Mouse (Mus musculus) T-helper 17 cell (primary cell): ENCODE results near the gene Ccdc149.

Source experiments
- in situ Hi-C, 2 experiments: fragments of 300-600 bp; cut with MboI, MseI; formaldehyde crosslinking; loops; 1 replicate in 1 of 2; 2 replicates in 1 of 2; pipeline ENCODE4 v1.15.1; 2025; ENCODE audit warnings: high pct_unique_total_duplicates in 2 of 2

Gene Ccdc149

DNA sequence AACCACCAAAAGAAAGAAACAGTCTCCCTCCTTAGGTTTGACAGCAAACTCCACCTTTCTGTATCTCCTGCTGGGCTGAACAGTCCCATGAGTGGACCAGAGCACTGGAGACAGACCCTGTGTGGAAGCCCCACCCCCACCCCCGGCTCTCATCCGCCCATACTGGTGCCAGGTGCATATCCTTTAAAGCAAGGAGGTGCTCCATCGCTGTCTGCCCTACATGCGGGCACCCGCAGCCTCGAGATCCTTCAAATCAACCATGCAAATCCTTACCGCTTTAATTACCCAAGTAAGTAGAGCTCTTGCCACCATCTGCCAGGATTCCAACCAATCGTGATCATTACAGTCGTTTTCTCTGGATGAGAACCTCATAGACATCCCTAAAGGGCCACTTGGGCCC is 20.5 kb downstream of the Ccdc149 start:
- in situ Hi-C loops = no loop called here

DNA sequence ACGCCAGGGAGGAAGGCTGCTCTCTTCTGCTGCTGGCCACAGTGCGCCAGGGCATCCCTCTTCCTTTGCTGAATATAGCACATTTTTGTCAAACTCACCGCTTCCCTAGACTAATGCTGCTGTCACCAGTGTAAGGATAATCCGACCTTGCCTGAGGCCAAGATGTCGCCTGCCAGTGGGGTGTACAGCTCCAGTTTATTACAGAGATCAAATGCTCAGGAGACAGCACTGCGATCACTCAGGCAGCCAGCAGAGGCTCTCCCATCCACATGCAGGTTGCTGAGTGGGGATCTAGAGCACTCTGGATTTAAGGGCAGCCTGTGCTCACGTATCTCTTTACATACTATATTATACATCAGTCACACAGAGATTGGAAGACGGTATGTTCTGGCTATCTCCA is 22.1 kb downstream of the Ccdc149 start:
- in situ Hi-C loops = no loop called here

DNA sequence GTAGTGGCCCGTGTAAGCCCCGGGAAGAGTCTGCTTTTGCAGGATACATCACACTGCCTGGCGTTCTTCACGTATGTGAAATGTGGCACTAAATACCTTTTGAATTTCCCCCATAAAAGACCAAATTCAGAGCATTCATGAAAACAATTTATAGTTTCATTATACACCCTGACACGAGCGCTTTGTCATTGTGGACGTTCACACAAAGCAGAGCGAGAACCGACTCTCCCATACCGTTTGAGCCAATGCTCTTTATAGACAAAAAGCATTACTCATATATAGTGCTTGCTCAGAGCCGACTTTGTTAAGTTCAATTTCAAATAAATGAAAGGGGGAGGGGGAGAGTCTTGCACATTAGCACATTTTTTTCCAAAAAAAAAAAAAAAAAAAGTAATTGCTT is 31.0 kb downstream of the Ccdc149 start:
- in situ Hi-C loops = no loop called here

DNA sequence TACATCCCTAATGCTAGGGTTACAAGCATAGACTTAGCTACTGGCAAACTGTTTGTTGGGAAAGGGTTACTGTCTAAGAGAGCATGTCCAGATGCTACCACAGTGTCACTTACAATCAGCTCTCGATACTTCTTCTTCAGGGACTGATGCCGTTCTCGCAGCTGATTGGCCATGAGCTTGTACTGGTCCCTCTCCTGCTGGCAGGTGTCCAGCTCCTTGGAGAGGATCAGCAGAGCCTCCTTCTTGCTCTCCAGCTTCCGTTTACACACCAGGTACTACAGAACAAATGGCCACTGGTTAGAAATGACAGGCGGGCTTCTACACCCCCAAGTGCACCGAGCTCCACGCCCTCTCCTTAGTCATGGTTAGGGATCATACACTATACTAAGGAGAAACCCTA is 32.4 kb downstream of the Ccdc149 start:
- in situ Hi-C loops = loop anchor here in 1 of 2 experiments (10.0 kb wide), 1 partner anchor 1516 kb away; no protein-coding TSS in a partner anchor

DNA sequence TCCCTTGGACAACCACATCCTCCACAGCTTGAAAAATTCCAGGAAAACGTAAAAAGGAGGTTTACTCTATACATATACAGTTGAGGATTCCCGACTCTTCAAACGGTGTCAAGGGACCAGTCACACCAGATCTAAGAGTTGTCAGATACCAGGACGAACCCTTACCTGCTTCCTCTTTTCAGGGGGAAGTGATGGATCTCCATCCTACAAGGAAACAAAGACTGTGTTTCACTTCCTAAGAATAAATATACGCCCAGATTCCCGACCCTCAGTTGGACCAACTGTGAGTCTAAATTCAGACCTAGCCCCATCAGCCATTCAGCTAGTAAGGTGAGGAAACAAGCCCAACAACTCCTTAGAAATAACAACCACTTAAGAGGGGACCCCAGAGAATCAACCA is 35.8 kb downstream of the Ccdc149 start:
- in situ Hi-C loops = loop anchor here in 1 of 2 experiments (10.0 kb wide), 1 partner anchor 1519 kb away; no protein-coding TSS in a partner anchor

DNA sequence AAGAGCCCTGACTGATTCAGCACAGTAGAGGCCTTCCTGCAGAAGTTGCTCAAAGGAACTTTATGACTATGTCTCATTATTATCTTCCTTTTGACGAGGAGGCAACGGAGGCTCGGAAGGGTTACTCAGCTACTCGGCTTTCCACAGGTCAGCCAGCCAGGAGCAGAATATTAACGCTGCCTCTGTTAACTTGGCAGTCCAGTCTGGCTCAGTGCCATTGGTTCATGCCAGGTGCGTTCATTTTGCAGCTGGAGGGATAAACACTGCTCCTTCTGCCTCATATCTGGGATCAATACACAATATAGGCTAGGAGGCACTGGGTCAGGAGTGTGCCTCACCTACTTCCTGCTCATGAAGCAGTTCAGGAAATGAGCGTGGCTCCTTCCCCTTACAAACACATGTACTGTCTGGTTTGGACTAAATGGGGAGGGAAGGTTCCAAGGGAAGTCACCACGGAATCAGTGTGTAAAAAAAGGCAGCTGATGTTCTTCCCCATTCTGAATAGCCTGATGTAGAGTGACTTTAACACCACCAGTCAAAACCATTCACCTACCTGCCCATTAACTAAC is 40.0 kb downstream of the Ccdc149 start:
- in situ Hi-C loops = loop anchor here in 1 of 2 experiments (10.0 kb wide), 1 partner anchor 1523 kb away; no protein-coding TSS in a partner anchor

DNA sequence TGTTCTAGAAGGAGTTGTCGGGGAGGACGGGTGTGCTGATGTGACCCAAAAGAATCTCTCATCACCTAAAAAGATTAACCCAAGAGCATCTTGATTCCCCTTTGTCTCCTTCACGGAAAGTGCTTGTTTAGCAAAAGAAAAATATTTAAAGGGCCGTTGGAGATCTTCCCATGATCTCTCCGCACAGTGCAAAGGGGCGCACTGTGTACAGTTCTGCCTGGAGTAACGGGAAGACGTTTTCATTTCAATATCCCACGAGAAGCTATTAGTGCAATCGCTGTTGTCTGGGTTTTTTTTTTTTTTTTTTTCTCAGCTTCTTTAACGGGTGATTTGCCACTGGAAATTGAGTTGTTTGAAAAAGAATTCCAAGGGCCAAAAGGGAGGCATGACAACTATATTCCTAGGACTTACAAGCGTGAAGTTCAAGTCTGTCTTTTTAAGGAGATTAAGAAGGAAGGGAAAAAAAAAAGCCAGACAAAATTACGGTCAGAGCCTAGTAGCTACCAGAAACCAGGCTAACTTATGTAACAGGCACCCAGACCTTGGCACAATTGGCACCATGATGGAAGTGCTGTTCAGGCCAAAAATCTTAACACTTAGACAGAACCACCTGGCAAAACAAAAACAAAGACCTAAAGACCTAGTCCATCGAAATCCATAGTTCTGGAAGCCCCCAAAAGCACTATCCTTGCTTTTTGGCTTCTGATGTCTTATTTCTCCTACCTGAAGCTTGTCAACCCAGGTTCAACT is 41.4 kb downstream of the Ccdc149 start:
- in situ Hi-C loops = loop anchor here in 1 of 2 experiments (10.0 kb wide), 1 partner anchor 1525 kb away; no protein-coding TSS in a partner anchor

DNA sequence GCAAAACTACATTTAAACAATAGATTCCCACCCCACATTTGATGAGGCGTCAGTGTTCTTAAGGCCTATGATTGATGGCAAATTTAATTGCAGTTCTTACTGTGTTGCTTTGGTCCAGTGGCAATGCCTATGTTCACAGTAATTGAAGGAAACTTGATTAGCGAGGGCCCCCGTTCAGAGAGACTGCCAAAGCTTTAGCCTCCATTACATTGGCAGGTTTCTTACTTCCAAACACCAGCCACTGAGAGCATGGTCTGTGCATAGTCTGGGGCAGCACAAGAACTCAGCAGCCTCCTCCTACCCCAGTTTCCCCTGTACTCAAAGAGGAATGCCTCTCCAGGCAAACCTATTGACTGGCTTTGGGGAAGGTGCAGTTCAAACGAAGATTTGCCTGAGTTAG is 42.7 kb downstream of the Ccdc149 start:
- in situ Hi-C loops = no loop called here

DNA sequence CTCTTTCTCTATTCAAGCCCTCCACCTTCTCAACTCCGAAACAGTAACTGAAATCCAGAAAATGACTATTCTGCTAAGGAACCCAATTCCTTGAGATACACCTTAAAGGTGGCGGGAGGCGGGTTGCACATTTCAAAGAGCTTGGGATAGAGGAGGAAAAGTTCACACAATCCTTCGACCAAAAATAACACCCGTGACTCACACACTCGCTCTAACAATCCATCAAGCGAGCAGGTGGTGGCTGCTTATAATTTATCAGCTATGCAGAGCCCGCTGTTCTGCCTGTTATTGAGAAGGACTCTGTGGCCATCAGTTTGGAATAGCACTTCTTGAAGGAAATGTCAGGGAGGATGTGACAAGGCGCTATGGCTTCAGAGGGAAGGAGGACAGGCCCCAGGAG is 45.5 kb downstream of the Ccdc149 start:
- in situ Hi-C loops = no loop called here

DNA sequence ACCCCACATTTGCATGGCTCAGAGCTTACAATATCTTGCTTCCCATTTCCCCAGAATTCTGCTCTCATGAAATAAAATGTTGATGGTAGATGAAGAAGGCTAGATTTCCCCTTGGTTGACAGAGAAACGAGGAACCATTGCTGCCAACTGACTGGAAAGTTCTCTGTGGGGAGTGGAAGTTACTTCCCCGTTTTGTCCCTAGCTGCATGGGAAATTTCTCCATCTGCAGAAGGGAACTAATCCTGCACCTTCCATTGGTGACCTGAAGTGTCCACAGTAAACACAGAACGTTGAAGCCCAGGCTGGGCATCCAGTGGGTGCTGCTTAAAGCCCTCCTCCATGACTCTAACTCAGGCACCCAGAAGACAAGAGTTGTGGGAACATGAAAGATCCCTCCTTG is 47.4 kb downstream of the Ccdc149 start:
- in situ Hi-C loops = no loop called here

DNA sequence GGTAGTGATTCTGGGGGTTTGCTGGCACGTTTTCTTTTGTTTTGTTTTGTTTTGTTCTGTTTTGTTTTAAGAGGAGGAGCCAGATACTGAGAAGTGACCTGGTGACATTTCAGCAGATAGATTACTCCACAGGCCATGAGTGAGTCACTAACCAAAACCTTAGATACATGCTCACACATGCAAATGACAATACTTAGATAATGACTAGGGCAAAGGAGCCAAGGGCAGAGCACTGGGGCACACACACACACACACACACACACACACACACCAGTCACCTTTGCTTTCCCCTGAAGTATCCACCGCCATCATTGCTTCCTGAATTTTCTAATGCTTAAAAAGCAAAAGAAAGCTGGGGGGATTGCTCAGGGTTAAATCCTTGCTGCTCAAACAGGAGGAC is 54.8 kb downstream of the Ccdc149 start:
- in situ Hi-C loops = no loop called here

DNA sequence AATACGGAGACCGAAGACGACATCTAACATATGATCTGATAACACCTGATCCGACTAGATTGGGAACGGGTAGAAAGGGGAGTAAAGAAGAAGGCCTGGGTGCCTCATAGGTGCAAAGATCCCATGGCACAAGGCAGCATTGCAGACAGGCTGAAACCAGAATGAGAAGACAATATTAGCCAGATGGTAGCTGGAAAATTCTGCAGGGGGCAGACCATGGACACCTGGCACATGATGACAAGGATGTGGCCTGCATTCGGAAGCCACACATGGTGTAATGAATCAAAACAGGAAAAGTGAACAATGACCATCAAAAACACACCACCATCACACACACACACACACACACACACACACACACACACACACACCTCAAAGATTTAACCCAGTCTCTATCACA is 55.4 kb downstream of the Ccdc149 start:
- in situ Hi-C loops = no loop called here

DNA sequence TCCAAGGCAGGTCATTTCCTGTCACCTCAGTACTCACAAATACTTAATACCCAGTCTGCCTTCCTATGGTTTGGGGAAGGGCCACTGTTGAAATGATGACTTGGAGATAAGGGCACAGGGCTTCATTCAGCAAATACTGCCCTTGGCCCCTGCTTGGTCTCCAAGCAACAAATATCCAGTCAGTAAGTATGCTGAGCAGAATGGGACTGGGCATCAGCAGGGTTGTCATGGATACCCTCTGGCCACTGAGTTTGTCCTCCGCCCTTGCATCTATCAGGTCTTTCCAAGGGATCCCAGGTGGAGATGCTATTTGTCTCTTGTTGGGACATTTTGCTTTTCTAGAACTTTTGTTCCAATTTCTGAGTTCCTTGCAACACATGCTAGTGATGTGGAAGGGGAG is 56.1 kb downstream of the Ccdc149 start:
- in situ Hi-C loops = no loop called here

DNA sequence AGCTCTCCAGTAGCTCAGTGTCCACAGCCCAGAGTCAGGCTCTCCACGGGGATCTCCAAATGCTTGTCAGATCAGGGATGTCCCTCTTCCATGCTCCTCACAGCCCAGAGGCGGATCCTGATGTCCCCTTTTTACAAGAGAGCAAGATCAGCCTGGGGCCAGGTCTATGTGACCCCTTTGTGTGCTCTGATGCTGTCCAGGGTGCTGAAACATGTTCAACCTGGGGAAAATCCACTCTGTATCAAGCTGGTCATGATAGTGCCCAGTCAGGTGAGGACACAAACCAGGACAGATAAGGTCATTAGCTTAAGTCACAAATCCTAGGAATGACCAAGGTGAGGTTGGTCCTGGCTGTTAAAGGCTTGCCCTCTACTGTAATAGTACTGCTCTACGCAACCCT is 59.8 kb downstream of the Ccdc149 start:
- in situ Hi-C loops = no loop called here

DNA sequence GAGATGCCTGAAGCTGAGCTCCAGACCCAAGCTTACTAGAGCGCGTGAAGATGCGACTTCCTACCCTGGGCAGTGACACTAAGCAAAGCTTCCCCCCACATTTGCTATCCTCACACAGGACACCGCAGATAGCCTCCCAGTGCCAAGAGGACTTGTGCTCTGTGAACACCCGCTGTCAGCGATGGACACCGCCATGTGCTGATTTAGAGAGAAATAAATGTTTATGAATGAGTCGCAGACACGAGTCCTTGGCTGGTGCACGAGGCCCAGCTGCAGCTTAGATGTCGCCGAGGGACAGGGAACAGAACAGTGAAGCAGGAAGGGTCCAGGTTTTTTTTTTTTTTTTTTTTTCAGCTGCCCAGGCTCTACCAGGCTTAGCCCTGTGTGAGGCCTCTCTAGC is 61.1 kb downstream of the Ccdc149 start:
- in situ Hi-C loops = no loop called here

DNA sequence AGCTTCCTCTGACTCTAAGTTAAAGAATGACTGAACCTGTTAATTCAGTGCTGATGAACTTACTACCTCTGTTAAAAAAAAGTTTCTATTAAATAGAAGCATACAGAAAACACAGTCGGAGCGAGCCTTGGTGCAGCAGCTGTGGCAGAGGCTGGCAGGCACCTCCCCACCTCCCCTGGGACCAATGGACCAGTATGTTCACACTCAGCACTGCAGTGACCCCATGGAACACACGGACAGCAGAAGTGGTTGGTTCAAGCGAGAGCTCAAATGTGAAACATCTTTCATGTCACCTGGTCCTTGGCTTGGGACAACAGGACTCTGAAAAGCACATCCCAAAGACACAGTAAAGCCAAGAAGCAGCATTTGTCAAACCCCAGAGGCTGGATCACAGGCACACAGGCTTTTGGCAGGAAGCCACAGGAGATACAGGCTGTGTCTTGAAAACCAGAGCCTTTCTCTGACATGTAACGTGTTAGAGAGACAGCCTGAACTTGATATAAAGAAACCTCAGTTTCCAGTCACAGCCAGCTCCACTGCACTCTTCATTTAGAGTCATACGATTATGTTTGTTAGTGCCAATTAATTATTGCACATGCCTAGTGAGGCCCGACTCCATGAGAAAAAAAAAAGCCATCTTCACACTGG is 62.5 kb downstream of the Ccdc149 start:
- in situ Hi-C loops = no loop called here

DNA sequence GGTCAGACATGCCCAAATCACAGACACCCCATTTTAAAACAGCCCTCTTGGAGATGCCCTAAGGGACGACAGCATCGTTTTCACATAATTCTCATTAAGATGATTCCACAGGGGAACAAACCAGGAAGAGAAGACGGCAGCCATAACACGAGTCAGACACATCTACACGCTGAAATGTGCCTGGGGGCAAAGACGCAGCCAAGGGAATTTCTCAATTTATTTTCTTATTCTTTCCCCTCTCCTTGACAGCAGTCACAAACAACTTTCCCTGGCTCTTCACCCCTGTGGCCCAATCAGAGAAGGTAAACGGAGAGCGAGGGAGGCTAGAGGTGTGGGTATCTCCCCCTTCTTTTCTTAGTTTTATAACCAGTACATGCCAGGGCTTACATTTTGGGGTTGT is 66.9 kb downstream of the Ccdc149 start:
- in situ Hi-C loops = no loop called here

DNA sequence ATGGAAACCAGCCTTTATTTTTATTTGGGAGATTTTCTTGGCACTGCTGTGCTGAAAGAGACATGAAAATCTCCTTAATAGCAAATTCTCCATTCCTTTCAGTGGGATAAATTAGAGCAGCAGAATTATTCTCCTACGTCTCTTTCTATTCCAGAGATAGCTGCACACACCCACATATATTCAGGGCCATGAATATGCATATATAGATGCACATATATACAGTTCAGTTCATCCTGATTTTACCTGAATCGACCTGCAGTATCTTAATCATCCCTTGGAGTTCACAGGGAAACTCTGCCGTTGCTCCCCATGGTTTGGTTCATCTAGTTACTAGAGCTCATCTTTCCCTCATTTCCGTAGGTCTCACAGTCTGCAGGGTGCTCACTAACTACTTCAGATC is 77.6 kb downstream of the Ccdc149 start:
- in situ Hi-C loops = no loop called here

DNA sequence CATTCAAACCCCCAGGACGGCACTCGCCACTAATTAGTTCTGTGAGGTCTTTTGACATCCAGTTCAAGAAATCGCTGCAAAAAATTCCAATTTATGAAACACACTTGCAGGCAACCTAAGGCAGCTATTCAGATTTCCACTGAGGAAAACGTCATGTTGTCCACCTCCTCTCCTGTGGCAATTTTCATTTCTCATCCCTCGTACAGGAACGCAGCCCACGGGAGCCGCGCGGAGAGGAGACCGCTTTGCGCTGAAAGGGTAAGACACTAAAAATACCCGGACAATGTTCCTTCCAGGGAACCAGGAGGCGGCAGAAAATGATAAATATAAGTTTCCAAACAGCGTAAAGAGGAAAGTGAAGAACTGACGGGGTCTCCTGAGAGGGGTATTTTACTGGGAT is 79.8 kb downstream of the Ccdc149 start:
- in situ Hi-C loops = no loop called here

DNA sequence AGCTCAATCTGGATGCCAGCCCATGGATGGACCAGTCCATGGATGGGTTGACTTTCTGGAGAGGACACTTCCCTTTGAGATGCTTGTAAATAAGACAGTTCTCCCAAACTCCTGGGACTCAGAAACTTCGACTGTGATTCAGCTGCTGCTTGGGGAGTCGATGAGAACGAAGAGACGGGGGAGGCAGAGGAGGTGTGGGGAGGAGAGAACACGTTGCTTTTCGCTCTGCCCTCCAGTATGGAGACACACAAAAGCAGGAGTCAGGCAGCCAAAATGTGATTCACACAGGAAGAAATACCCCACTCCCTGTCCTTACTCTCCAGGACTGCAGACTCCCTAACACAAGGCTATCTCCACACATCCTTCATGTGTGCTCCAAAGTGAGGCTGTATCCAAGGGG is 80.9 kb downstream of the Ccdc149 start:
- in situ Hi-C loops = no loop called here

DNA sequence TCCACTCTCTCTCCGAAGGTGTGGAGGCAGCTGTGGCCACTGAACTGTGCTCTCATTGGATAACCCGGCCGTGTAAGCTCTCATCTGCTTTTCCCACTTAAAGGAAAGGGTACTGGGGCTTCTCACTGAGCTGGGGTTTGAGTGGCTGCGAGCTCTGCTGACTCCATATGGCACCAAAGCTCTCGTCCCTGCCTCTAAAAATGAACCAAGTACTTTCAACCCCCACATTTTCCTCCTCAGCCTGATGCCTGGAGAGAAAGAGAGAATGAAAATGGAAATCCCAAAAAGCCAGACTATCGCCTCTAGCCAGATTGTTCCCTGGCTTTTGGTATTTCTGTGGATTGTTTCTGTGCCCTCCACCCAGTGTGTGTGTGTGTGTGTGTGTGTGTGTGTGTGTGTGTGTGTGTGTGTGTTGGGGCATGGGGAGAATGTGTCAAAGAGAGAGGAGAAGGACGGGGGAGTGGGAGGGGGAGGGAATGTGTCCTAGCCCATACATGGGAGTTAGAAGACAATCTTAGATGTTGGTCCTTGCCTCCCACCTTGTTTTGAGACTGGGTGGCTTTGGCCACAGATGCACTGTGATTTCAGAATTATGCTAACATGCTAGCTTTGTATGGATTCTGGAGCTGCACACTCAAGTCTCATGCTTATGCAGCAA is 83.1 kb downstream of the Ccdc149 start:
- in situ Hi-C loops = no loop called here

DNA sequence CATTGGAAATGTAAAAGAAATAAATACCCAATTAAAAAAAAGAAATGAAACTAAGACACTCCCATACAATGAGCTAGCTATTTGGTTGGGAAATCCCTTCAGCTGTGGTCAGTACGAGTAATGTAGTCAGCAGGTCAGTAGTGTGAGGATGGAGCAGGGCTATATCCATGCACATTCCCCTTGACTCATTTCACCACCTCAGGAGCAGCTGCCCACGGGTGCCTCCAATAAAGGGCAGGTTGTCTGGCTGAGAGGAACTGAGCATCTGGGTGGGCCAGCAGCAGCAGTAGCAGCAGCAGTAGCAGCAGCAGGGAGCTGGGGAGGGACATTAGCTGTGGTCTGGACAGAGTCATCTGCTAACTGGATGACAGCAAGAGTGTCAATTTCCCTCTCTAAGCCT is 85.3 kb downstream of the Ccdc149 start:
- in situ Hi-C loops = no loop called here
